Mouse (Mus musculus): ENCODE measurements around the gene Gmpr2. TPM values are rescaled to one million over a fixed set of nuclear protein-coding genes. Genes with fewer than 3 reads are reported as not detected.

Gene Gmpr2
- polyA plus RNA-seq, 1 experiment, result 41.2 TPM

- peak within 1 kb of the TSS; percentile 89 for H3K27ac ChIP-seq (ENCODE audit: insufficient read depth, low read depth, low read length)
- TF ChIP-seq CTCF (IDR thresholded peaks at IDR 0.05; ENCODE audit: low read depth, low read length) (no peak), POLR2A (IDR thresholded peaks at IDR 0.05; ENCODE audit: borderline replicate concordance, low read depth, low read length) (0 out of 2 replicates have a peak, but pooled peaks have one; percentile 4)
Measured at GRCm38 (mm10) chr14:55643060-55643907, 28.5 kb upstream of the Gmpr2 start, which contains the start of gene Tm9sf1. Tm9sf1 (minus strand) TSS chr14:55643806.

GRCm38 (mm10) chr14:55644261-55644888, 27.4 kb upstream of the Gmpr2 start:
- TF ChIP-seq POLR2A (IDR thresholded peaks at IDR 0.05; ENCODE audit: borderline replicate concordance, low read depth, low read length) (no peak), CTCF (IDR thresholded peaks at IDR 0.05; ENCODE audit: low read depth, low read length) (no peak)
- Histone ChIP-seq H3K4me1 (ENCODE audit: control insufficient read depth, insufficient read depth, low read length) (peaks cover 29% of the 10 kb centered on the region), H3K27ac (ENCODE audit: insufficient read depth, low read depth, low read length) (peak overlapping the region; percentile 76), H3K4me3 (ENCODE audit: insufficient read depth, low read length) (peak overlapping the region; percentile 83)

More at GRCm38 (mm10) chr14:55643060-55643907, 28.5 kb upstream of the Gmpr2 start, which contains the start of gene Tm9sf1:
- peaks cover 26% of the 10 kb centered on the region for H3K4me1 ChIP-seq (ENCODE audit: control insufficient read depth, insufficient read depth, low read length)
- H3K4me3 ChIP-seq (ENCODE audit: insufficient read depth, low read length), result peak within 1 kb of the TSS; percentile 83

- Histone ChIP-seq H3K4me1 (ENCODE audit: control insufficient read depth, insufficient read depth, low read length) (peaks cover 25% of the 10 kb centered on the region), H3K27ac (ENCODE audit: insufficient read depth, low read depth, low read length) (no peak within 1 kb of the TSS), H3K4me3 (ENCODE audit: insufficient read depth, low read length) (no peak within 1 kb of the TSS)
- TF ChIP-seq CTCF (IDR thresholded peaks at IDR 0.05; ENCODE audit: low read depth, low read length) (no peak), POLR2A (IDR thresholded peaks at IDR 0.05; ENCODE audit: borderline replicate concordance, low read depth, low read length) (no peak)
Measured at GRCm38 (mm10) chr14:55649884-55650283, 21.9 kb upstream of the Gmpr2 start, which contains the start of gene Tssk4. Tssk4 (plus strand) TSS chr14:55650184.

- no peak overlapping the region for H3K4me3 ChIP-seq (ENCODE audit: insufficient read depth, low read length)
- H3K27ac ChIP-seq (ENCODE audit: insufficient read depth, low read depth, low read length), result no peak overlapping the region
- H3K4me1 ChIP-seq (ENCODE audit: control insufficient read depth, insufficient read depth, low read length), result peaks cover 16% of the 10 kb centered on the region
- no peak for TF ChIP-seq CTCF (IDR thresholded peaks at IDR 0.05; ENCODE audit: low read depth, low read length)
- TF ChIP-seq POLR2A (IDR thresholded peaks at IDR 0.05; ENCODE audit: borderline replicate concordance, low read depth, low read length), result no peak
Measured at GRCm38 (mm10) chr14:55651528-55651927, 20.2 kb upstream of the Gmpr2 start.

- no peak overlapping the region for H3K4me3 ChIP-seq (ENCODE audit: insufficient read depth, low read length)
- peaks cover 13% of the 10 kb centered on the region for H3K4me1 ChIP-seq (ENCODE audit: control insufficient read depth, insufficient read depth, low read length)
- no peak overlapping the region for H3K27ac ChIP-seq (ENCODE audit: insufficient read depth, low read depth, low read length)
- TF ChIP-seq POLR2A (IDR thresholded peaks at IDR 0.05; ENCODE audit: borderline replicate concordance, low read depth, low read length) (no peak), CTCF (IDR thresholded peaks at IDR 0.05; ENCODE audit: low read depth, low read length) (no peak)
Measured at GRCm38 (mm10) chr14:55656935-55657334, 14.8 kb upstream of the Gmpr2 start.

GRCm38 (mm10) chr14:55658011-55658410, 13.7 kb upstream of the Gmpr2 start:
- peaks cover 13% of the 10 kb centered on the region for H3K4me1 ChIP-seq (ENCODE audit: control insufficient read depth, insufficient read depth, low read length)
- TF ChIP-seq POLR2A (IDR thresholded peaks at IDR 0.05; ENCODE audit: borderline replicate concordance, low read depth, low read length) (no peak), CTCF (IDR thresholded peaks at IDR 0.05; ENCODE audit: low read depth, low read length) (no peak)
- no peak overlapping the region for H3K4me3 ChIP-seq (ENCODE audit: insufficient read depth, low read length)
- no peak overlapping the region for H3K27ac ChIP-seq (ENCODE audit: insufficient read depth, low read depth, low read length)

GRCm38 (mm10) chr14:55659960-55660573, 11.7 kb upstream of the Gmpr2 start, which contains the start of gene Mdp1:
Mdp1 (minus strand) TSS chr14:55660508.
- Histone ChIP-seq H3K4me3 (ENCODE audit: insufficient read depth, low read length) (peak within 1 kb of the TSS; percentile 81), H3K27ac (ENCODE audit: insufficient read depth, low read depth, low read length) (peak within 1 kb of the TSS; percentile 51), H3K4me1 (ENCODE audit: control insufficient read depth, insufficient read depth, low read length) (peaks cover 13% of the 10 kb centered on the region)
- TF ChIP-seq CTCF (IDR thresholded peaks at IDR 0.05; ENCODE audit: low read depth, low read length), result no peak
- no peak for TF ChIP-seq POLR2A (IDR thresholded peaks at IDR 0.05; ENCODE audit: borderline replicate concordance, low read depth, low read length)

GRCm38 (mm10) chr14:55660636-55661035, 11.1 kb upstream of the Gmpr2 start:
- H3K27ac ChIP-seq (ENCODE audit: insufficient read depth, low read depth, low read length), result peak overlapping the region; percentile 51; the same call in 1 of the 2 replicates
- peak overlapping the region; percentile 81 for H3K4me3 ChIP-seq (ENCODE audit: insufficient read depth, low read length)
- TF ChIP-seq CTCF (IDR thresholded peaks at IDR 0.05; ENCODE audit: low read depth, low read length), result no peak
- TF ChIP-seq POLR2A (IDR thresholded peaks at IDR 0.05; ENCODE audit: borderline replicate concordance, low read depth, low read length), result no peak
- H3K4me1 ChIP-seq (ENCODE audit: control insufficient read depth, insufficient read depth, low read length), result peaks cover 13% of the 10 kb centered on the region

- H3K4me1 ChIP-seq (ENCODE audit: control insufficient read depth, insufficient read depth, low read length), result peaks cover 9% of the 10 kb centered on the region
- peak overlapping the region; percentile 91 for H3K4me3 ChIP-seq (ENCODE audit: insufficient read depth, low read length)
- H3K27ac ChIP-seq (ENCODE audit: insufficient read depth, low read depth, low read length), result peak overlapping the region; percentile 92
- TF ChIP-seq POLR2A (IDR thresholded peaks at IDR 0.05; ENCODE audit: borderline replicate concordance, low read depth, low read length) (no peak), CTCF (IDR thresholded peaks at IDR 0.05; ENCODE audit: low read depth, low read length) (no peak)
Measured at GRCm38 (mm10) chr14:55671486-55671832, 282 bp upstream of the Gmpr2 start.

All from bone marrow macrophage, adult 2 months (primary cell).